Mouse (Mus musculus) ES-E14 (cell line): ENCODE data around the gene Grap2. TPM values are rescaled to one million over a fixed set of nuclear protein-coding genes. Genes with fewer than 3 reads are reported as not detected.

Source experiments
- DNase-seq: peaks from one replicate; pipeline ENCODE4 v3.0.0-alpha.2; 2013; ENCODE audit warnings: low read depth, low spot score
- H3K27ac ChIP-seq: 2 replicates; pipeline ENCODE4 v1.5.1; 2012; ENCODE audit warnings: low read depth, mild to moderate bottlenecking, low read length, moderate library complexity, mixed read lengths; ENCODE audit not compliant: poor library complexity, insufficient read depth, severe bottlenecking
- H3K36me3 ChIP-seq: 2 replicates; pipeline ENCODE4 v1.6.1; 2012; ENCODE audit warnings: mild to moderate bottlenecking, low read length, moderate library complexity, mixed read lengths; ENCODE audit not compliant: control insufficient read depth, poor library complexity, insufficient read depth, severe bottlenecking
- H3K4me1 ChIP-seq, 2 experiments: fragments of 150-350 bp in 1 of 2; sonication (generic) in 1 of 2; 2 replicates each; pipeline ENCODE4 v1.6.1; 2012; ENCODE audit warnings: low read length in 2 of 2, mild to moderate bottlenecking in 1 of 2, mixed read lengths in 1 of 2; ENCODE audit not compliant: control insufficient read depth in 2 of 2, insufficient read depth in 2 of 2, poor library complexity in 1 of 2
- H3K4me3 ChIP-seq, 2 experiments: fragments of 150-350 bp in 1 of 2; sonication (generic) in 1 of 2; 2 replicates each; pipeline ENCODE4 v1.5.1; 2012; ENCODE audit warnings: low read length in 2 of 2, low read depth in 1 of 2, mild to moderate bottlenecking in 1 of 2, mixed read lengths in 1 of 2; ENCODE audit not compliant: insufficient read depth in 1 of 2, poor library complexity in 1 of 2, severe bottlenecking in 1 of 2
- H3K9ac ChIP-seq: 2 replicates; pipeline ENCODE4 v1.6.1; 2012; ENCODE audit warnings: low read depth, mild to moderate bottlenecking, low read length, mixed read lengths; ENCODE audit not compliant: poor library complexity, insufficient read depth, severe bottlenecking
- H3K9me3 ChIP-seq: fragments of 150-350 bp; sonication (generic); 2 replicates; pipeline ENCODE4 v1.6.1; 2012; ENCODE audit warnings: low read depth, mild to moderate bottlenecking, low read length; ENCODE audit not compliant: control insufficient read depth, insufficient read depth
- CHD2 ChIP-seq: IDR thresholded peaks from 2 replicates; pipeline ENCODE4 v1.6.1; 2014; ENCODE audit warnings: mild to moderate bottlenecking, low read depth, low read length, inconsistent platforms
- HCFC1 ChIP-seq: IDR thresholded peaks from 2 replicates; pipeline ENCODE4 v1.6.1; 2012; ENCODE audit warnings: low read length, inconsistent platforms, borderline replicate concordance; ENCODE audit not compliant: insufficient read depth
- MAFK ChIP-seq: IDR thresholded peaks from 2 replicates; pipeline ENCODE4 v1.6.1; 2014; ENCODE audit warnings: mild to moderate bottlenecking, low read depth, low read length, inconsistent platforms; ENCODE audit not compliant: insufficient read depth
- ZC3H11A ChIP-seq: IDR thresholded peaks from 2 replicates; pipeline ENCODE4 v1.6.1; 2012; ENCODE audit warnings: low read depth, mild to moderate bottlenecking, inconsistent platforms, low read length, borderline replicate concordance
- ZNF384 ChIP-seq: IDR thresholded peaks from 2 replicates; pipeline ENCODE4 v1.6.1; 2012; ENCODE audit warnings: low read depth, low read length, inconsistent platforms
- in situ Hi-C, 2 experiments: fragments of 600-800 bp; cut with MboI; formaldehyde crosslinking; loops; one replicate each; pipeline ENCODE4 v1.15.1; 2025; ENCODE audit warnings: low sequenced_read_pairs in 2 of 2, inconsistent platforms in 1 of 2; ENCODE audit not compliant: unreplicated experiment in 2 of 2
- total RNA-seq: library from RNA; depleted of rRNA; stranded (reverse); fragments of 300-350 nt; gene quantifications from 2 replicates; pipeline ENCODE4 v1.2.3, GENCODE M21; 2012

Gene Grap2
- total RNA-seq, 1 experiment = 0.45 TPM

GRCm38 (mm10) chr15:80533274-80533673 is 39.1 kb upstream of the Grap2 start:
- Histone ChIP-seq H3K9ac (no peak overlapping the region), H3K4me1 (no peaks in the 10 kb centered on the region), H3K9me3 (no peaks in the 10 kb centered on the region), H3K27ac (no peak overlapping the region), H3K36me3 (no peaks in the 10 kb centered on the region), H3K4me3 (no peak overlapping the region)
- in situ Hi-C loops = no loop called here
- DNase-seq = no peak
- TF ChIP-seq CHD2 (no peak), MAFK (no peak), ZNF384 (no peak), HCFC1 (no peak), ZC3H11A (no peak)

GRCm38 (mm10) chr15:80536051-80536450 is 36.3 kb upstream of the Grap2 start:
- in situ Hi-C loops = no loop called here
- no peak for DNase-seq
- Histone ChIP-seq H3K4me3 (no peak overlapping the region), H3K9me3 (no peaks in the 10 kb centered on the region), H3K4me1 (no peaks in the 10 kb centered on the region), H3K27ac (no peak overlapping the region), H3K9ac (no peak overlapping the region), H3K36me3 (no peaks in the 10 kb centered on the region)
- TF ChIP-seq MAFK = no peak
- no peak for TF ChIP-seq HCFC1
- no peak for TF ChIP-seq CHD2
- TF ChIP-seq ZC3H11A = no peak
- TF ChIP-seq ZNF384 = no peak

GRCm38 (mm10) chr15:80538075-80538474 is 34.3 kb upstream of the Grap2 start:
- no peaks in the 10 kb centered on the region for H3K36me3 ChIP-seq
- in situ Hi-C loops = no loop called here
- H3K4me3 ChIP-seq = no peak overlapping the region
- TF ChIP-seq HCFC1 = no peak
- no peak for TF ChIP-seq MAFK
- no peak for TF ChIP-seq ZNF384
- TF ChIP-seq CHD2 = no peak
- TF ChIP-seq ZC3H11A = no peak
- no peaks in the 10 kb centered on the region for H3K4me1 ChIP-seq
- H3K9me3 ChIP-seq = no peaks in the 10 kb centered on the region
- H3K27ac ChIP-seq = no peak overlapping the region
- no peak for DNase-seq
- no peak overlapping the region for H3K9ac ChIP-seq

- H3K4me1 ChIP-seq = no peaks in the 10 kb centered on the region
- H3K4me3 ChIP-seq = no peak overlapping the region
- no peaks in the 10 kb centered on the region for H3K9me3 ChIP-seq
- in situ Hi-C loops = no loop called here
- H3K36me3 ChIP-seq = no peaks in the 10 kb centered on the region
- H3K9ac ChIP-seq = no peak overlapping the region
- DNase-seq = no peak
- TF ChIP-seq CHD2 (no peak), ZNF384 (no peak), ZC3H11A (no peak), MAFK (no peak), HCFC1 (no peak)
- no peak overlapping the region for H3K27ac ChIP-seq
These were observed 33.6 kb upstream of the Grap2 start for GRCm38 (mm10) chr15:80538671-80539340.

GRCm38 (mm10) chr15:80544115-80544514 is 28.3 kb upstream of the Grap2 start:
- Histone ChIP-seq H3K4me3 (no peak overlapping the region), H3K9me3 (no peaks in the 10 kb centered on the region), H3K27ac (no peak overlapping the region), H3K4me1 (no peaks in the 10 kb centered on the region), H3K36me3 (no peaks in the 10 kb centered on the region), H3K9ac (no peak overlapping the region)
- in situ Hi-C loops = no loop called here
- TF ChIP-seq CHD2 (no peak), ZNF384 (no peak), MAFK (no peak), HCFC1 (no peak), ZC3H11A (no peak)
- DNase-seq = no peak
